Mouse (Mus musculus): ENCODE results near the gene Gm5475. TPM values are rescaled to one million over a fixed set of nuclear protein-coding genes. Genes with fewer than 3 reads are reported as not detected.

Gm5475 gene
- polyA plus RNA-seq, 1 experiment from 2014 or later = not detected

DNA sequence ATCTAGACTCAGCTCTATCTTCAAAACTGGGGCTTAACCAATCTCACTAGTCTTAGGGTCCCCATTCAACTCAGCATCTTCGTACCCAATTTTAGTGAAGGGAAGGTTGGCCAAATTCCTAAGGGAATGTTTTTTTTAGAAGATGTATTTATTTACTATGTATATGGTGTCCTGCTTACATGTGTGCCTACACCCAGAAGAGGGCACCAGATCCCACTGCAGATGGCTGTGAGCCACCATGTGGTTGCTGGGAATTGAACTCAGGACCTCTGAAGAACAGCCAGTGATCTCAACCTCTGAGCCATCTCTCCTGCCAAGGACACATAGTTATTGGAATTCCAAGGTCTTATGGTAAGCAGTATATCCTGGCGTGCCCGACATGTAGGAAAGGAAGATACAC, 26.4 kb upstream of the Gm5475 start:
- DNase-seq (ENCODE audit: low spot score) = no peak
- 94% methylated on average over 3 of the region's 3 CpGs for WGBS
- H3K4me1 ChIP-seq = no peaks in the 10 kb centered on the region; the same call in 1 of the 2 replicates
- H3K4me3 ChIP-seq = no peak overlapping the region
- H3K9me3 ChIP-seq = no peaks in the 10 kb centered on the region
- H3K27me3 ChIP-seq (replicated peaks; ENCODE audit: low read depth, poor library complexity, severe bottlenecking) = no peaks in the 10 kb centered on the region
- no peak overlapping the region for H3K27ac ChIP-seq (replicated peaks)
- H3K36me3 ChIP-seq (replicated peaks) = peaks cover 83% of the 10 kb centered on the region

DNA sequence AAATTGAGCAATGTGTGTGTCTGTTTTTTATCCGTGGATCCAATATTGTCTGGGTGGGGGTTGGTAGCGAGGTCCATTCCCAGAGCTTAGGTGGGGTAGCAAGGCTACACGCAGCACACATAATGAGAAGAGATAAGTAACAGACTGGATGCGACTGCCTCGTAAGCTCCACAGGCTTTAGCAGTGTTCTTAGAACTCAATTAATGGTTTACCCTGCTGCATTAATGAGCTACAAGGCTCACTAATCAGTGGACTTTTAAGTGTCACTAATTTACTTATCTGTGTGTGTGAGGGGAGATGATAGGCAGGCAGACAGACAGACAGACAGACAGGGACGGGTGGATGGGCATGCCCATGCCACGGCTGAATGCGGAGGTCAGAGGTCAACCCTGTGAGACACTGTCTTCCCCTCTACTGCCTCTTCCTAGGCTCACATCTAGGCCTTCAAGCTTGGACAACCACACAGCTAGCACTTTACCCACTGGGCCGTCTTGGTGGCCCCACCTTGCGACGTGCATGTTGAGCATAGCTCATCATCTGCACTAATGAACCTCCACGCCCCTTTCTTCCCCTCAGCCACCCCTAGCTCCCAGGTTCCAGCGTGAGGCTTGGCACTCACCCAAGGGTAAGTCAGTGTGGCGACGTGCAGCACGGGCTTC, 21.2 kb upstream of the Gm5475 start:
- Histone ChIP-seq H3K4me3 (no peak overlapping the region), H3K9me3 (no peaks in the 10 kb centered on the region), H3K27ac (replicated peaks) (no peak overlapping the region), H3K4me1 (no peaks in the 10 kb centered on the region), H3K27me3 (replicated peaks; ENCODE audit: low read depth, poor library complexity, severe bottlenecking) (no peaks in the 10 kb centered on the region), H3K36me3 (replicated peaks) (peaks cover 100% of the 10 kb centered on the region)
- WGBS = 93% methylated on average over 16 of the region's 16 CpGs
- no peak for DNase-seq (ENCODE audit: low spot score)

DNA sequence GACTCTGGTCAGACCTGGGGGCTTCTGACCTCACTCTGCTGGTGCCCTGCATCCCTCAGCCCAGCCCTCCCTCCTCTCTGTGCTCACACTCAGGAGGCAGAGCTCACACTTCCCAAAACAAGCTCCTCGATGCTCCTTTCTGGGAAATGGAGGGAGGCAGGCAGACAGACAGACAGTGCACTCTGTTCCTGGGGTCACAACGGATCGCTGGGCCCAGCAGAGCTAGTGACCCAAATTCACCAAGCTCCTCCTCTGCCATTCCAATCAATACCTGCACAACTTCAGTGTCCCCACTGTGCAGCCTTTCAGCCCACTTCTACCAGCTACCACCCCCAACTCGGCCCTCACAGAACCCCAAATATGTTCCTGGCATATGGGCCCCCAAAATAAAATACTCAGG, 20.1 kb upstream of the Gm5475 start:
- no peaks in the 10 kb centered on the region for H3K9me3 ChIP-seq
- 89% methylated on average over 4 of the region's 4 CpGs for WGBS
- no peak overlapping the region for H3K4me3 ChIP-seq
- H3K4me1 ChIP-seq = no peaks in the 10 kb centered on the region
- H3K36me3 ChIP-seq (replicated peaks) = peaks cover 99% of the 10 kb centered on the region
- H3K27me3 ChIP-seq (replicated peaks; ENCODE audit: low read depth, poor library complexity, severe bottlenecking) = no peaks in the 10 kb centered on the region
- no peak for DNase-seq (ENCODE audit: low spot score)
- H3K27ac ChIP-seq (replicated peaks) = no peak overlapping the region

DNA sequence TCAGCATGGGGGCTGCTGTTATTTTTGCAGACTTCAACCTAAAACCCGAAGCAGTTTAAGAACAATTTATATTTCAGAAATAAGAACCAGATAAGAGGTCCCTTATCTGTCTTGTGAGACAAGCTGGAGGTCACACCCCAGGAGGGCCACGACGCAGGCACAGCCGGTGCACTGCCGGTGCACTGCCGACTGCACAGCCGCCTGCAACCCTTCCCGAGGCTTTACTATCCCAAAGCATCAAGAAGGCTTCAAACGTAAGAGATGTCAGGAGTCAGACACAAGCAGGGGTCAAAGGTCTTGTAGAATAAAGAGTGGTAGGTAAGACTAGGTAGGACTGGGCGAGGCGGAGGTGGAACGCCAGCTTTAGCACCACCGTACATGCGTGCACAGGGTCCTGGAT, 19.6 kb upstream of the Gm5475 start:
- 93% methylated on average over 14 of the region's 14 CpGs for WGBS
- H3K9me3 ChIP-seq = no peaks in the 10 kb centered on the region
- no peak for DNase-seq (ENCODE audit: low spot score)
- H3K4me3 ChIP-seq = no peak overlapping the region
- H3K4me1 ChIP-seq = no peaks in the 10 kb centered on the region
- peaks cover 99% of the 10 kb centered on the region for H3K36me3 ChIP-seq (replicated peaks)
- H3K27ac ChIP-seq (replicated peaks) = no peak overlapping the region
- no peaks in the 10 kb centered on the region for H3K27me3 ChIP-seq (replicated peaks; ENCODE audit: low read depth, poor library complexity, severe bottlenecking)

- DNase-seq (ENCODE audit: low spot score) = no peak
- WGBS = 86% methylated on average over 4 of the region's 4 CpGs
- Histone ChIP-seq H3K4me3 (no peak overlapping the region), H3K27ac (replicated peaks) (no peak overlapping the region), H3K36me3 (replicated peaks) (peaks cover 99% of the 10 kb centered on the region), H3K9me3 (no peaks in the 10 kb centered on the region), H3K4me1 (no peaks in the 10 kb centered on the region), H3K27me3 (replicated peaks; ENCODE audit: low read depth, poor library complexity, severe bottlenecking) (no peaks in the 10 kb centered on the region)
These were observed 19.1 kb upstream of the Gm5475 start for GRCm38 (mm10) chr15:100402798-100403197.

DNA sequence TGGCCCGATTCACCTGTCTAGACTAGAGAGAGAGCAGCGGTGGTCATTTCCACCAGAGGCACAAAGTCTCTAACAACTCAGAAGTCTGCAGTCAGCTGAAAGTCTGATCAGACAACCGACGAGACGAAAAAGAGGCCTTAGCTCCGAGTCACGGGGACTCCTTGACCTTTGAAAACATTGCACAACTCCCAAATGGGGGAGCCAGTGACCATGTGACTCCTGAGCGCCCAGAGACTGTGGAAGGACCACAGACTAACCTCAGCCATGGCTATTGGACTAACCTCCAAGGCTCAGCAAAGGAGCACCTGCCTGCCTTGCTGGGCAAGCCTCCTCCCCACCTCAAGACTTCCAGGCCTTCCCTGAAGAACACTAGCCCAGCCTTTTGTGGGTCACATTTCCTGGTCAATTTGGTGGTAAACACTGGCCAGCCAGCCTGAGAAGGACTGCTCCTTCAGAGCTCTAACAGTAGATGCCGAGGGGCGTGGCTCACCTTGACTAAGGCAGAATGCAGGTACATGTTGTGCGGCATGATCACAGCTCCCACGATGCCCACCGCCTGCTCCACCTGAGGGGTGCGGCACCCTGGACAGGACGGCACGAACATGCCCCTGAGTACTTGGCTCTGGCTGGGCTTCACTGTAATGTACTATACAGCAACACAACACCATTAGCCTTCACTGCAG, 18.5 kb upstream of the Gm5475 start:
- peaks cover 99% of the 10 kb centered on the region for H3K36me3 ChIP-seq (replicated peaks)
- H3K4me1 ChIP-seq = no peaks in the 10 kb centered on the region
- H3K27ac ChIP-seq (replicated peaks) = no peak overlapping the region
- DNase-seq (ENCODE audit: low spot score) = no peak
- no peaks in the 10 kb centered on the region for H3K27me3 ChIP-seq (replicated peaks; ENCODE audit: low read depth, poor library complexity, severe bottlenecking)
- no peak overlapping the region for H3K4me3 ChIP-seq
- no peaks in the 10 kb centered on the region for H3K9me3 ChIP-seq
- 95% methylated on average over 16 of the region's 16 CpGs for WGBS

GRCm38 (mm10) chr15:100406088-100406487, 15.9 kb upstream of the Gm5475 start:
- Histone ChIP-seq H3K36me3 (replicated peaks) (peaks cover 99% of the 10 kb centered on the region), H3K4me1 (no peaks in the 10 kb centered on the region), H3K27me3 (replicated peaks; ENCODE audit: low read depth, poor library complexity, severe bottlenecking) (no peaks in the 10 kb centered on the region), H3K4me3 (no peak overlapping the region), H3K27ac (replicated peaks) (no peak overlapping the region), H3K9me3 (no peaks in the 10 kb centered on the region)
- DNase-seq (ENCODE audit: low spot score) = no peak
- 86% methylated on average over 5 of the region's 5 CpGs for WGBS

GRCm38 (mm10) chr15:100410918-100411672, 10.9 kb upstream of the Gm5475 start:
- H3K27ac ChIP-seq (replicated peaks) = no peak overlapping the region
- DNase-seq (ENCODE audit: low spot score) = no peak
- 66% methylated on average over 14 of the region's 14 CpGs for WGBS
- peaks cover 60% of the 10 kb centered on the region for H3K36me3 ChIP-seq (replicated peaks)
- no peaks in the 10 kb centered on the region for H3K27me3 ChIP-seq (replicated peaks; ENCODE audit: low read depth, poor library complexity, severe bottlenecking)
- peaks cover 11% of the 10 kb centered on the region for H3K4me1 ChIP-seq
- no peak overlapping the region for H3K4me3 ChIP-seq
- H3K9me3 ChIP-seq = no peaks in the 10 kb centered on the region

- WGBS = 87% methylated on average over 5 of the region's 5 CpGs
- no peak overlapping the region for H3K27ac ChIP-seq (replicated peaks)
These were observed 10.2 kb upstream of the Gm5475 start for GRCm38 (mm10) chr15:100411731-100412130.

GRCm38 (mm10) chr15:100413306-100413705, 8.6 kb upstream of the Gm5475 start:
- Histone ChIP-seq H3K4me3 (no peak overlapping the region), H3K4me1 (peaks cover 14% of the 10 kb centered on the region), H3K27me3 (replicated peaks; ENCODE audit: low read depth, poor library complexity, severe bottlenecking) (no peaks in the 10 kb centered on the region), H3K9me3 (no peaks in the 10 kb centered on the region), H3K27ac (replicated peaks) (no peak overlapping the region), H3K36me3 (replicated peaks) (peaks cover 38% of the 10 kb centered on the region)
- 80% methylated on average over 4 of the region's 5 CpGs for WGBS
- no peak for DNase-seq (ENCODE audit: low spot score)

More at GRCm38 (mm10) chr15:100411731-100412130, 10.2 kb upstream of the Gm5475 start:
- Histone ChIP-seq H3K27me3 (replicated peaks; ENCODE audit: low read depth, poor library complexity, severe bottlenecking) (no peaks in the 10 kb centered on the region), H3K4me3 (no peak overlapping the region), H3K4me1 (peaks cover 11% of the 10 kb centered on the region), H3K9me3 (no peaks in the 10 kb centered on the region), H3K36me3 (replicated peaks) (peaks cover 54% of the 10 kb centered on the region)
- no peak for DNase-seq (ENCODE audit: low spot score)

DNA sequence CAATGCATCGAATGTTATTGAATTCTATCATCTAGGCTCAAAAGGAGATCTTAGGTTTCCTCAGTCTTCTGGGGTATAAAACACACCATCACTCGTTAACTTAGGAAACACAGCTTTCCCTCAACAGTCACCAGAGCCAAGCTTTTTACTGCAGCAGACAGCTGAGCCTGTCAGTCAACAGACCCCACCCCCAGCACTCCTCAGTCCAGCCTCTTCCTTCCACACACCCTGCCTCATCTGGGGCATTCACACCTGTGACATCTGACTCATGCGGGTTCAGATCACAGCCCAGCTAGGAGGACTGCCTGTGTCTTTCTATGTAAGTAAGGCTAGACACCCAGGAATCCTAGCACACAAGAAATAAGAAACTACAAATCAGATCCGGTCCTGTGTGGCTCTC, 7.9 kb upstream of the Gm5475 start:
- DNase-seq (ENCODE audit: low spot score) = no peak
- Histone ChIP-seq H3K4me3 (no peak overlapping the region), H3K36me3 (replicated peaks) (peaks cover 31% of the 10 kb centered on the region), H3K27ac (replicated peaks) (no peak overlapping the region), H3K4me1 (peaks cover 16% of the 10 kb centered on the region), H3K9me3 (no peaks in the 10 kb centered on the region), H3K27me3 (replicated peaks; ENCODE audit: low read depth, poor library complexity, severe bottlenecking) (no peaks in the 10 kb centered on the region)
- WGBS = 72% methylated on average over 4 of the region's 4 CpGs

- Histone ChIP-seq H3K27me3 (replicated peaks; ENCODE audit: low read depth, poor library complexity, severe bottlenecking) (no peaks in the 10 kb centered on the region), H3K36me3 (replicated peaks) (peaks cover 22% of the 10 kb centered on the region), H3K4me1 (peaks cover 24% of the 10 kb centered on the region), H3K27ac (replicated peaks) (no peak overlapping the region), H3K9me3 (no peaks in the 10 kb centered on the region), H3K4me3 (no peak overlapping the region)
- no peak for DNase-seq (ENCODE audit: low spot score)
- WGBS = 94% methylated on average over 13 of the region's 13 CpGs
These were observed 7.0 kb upstream of the Gm5475 start for GRCm38 (mm10) chr15:100414942-100415341.

DNA sequence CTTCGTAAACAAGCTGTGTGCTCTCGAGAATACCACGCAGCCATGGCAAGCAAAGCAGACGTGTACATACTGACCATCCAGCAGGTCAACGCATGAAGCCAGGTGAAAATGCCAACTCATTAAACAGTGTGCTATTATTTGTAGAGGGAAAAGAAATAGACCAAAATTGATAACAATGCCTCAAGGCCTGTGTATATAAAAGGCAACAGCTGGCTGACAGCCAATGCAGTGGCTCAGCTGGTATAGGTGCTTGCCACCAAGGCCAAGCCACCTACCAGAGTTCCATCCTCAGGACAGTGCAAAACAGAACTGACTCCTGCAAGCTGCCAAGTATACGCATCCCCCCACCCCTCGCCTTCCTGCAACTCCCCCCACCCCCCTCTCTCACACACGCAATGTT, 6.3 kb upstream of the Gm5475 start:
- Histone ChIP-seq H3K9me3 (no peaks in the 10 kb centered on the region), H3K36me3 (replicated peaks) (peaks cover 15% of the 10 kb centered on the region), H3K27me3 (replicated peaks; ENCODE audit: low read depth, poor library complexity, severe bottlenecking) (no peaks in the 10 kb centered on the region), H3K4me1 (peaks cover 31% of the 10 kb centered on the region), H3K4me3 (no peak overlapping the region), H3K27ac (replicated peaks) (no peak overlapping the region)
- 91% methylated on average over 8 of the region's 8 CpGs for WGBS
- DNase-seq (ENCODE audit: low spot score) = no peak

Measured in embryonic facial prominence, embryonic 10.5 days (tissue).